Mouse (Mus musculus) midbrain, embryonic 13.5 days (tissue): Measurements from ENCODE around the gene Krba1. TPM values are rescaled to one million over a fixed set of nuclear protein-coding genes. Genes with fewer than 3 reads are reported as not detected.
A peak's percentile ranks its signal among the peaks of the same experiment; 100 is the strongest.

Source experiments
- ATAC-seq: fragments of 200-750 bp; cut with Nextera tagmentation; 2 replicates; pipeline ENCODE4 v1.8.0; 2017; ENCODE audit warnings: mild to moderate bottlenecking, moderate TSS enrichment, moderate library complexity
- H3K27ac ChIP-seq: fragments of 300-500 bp; sonication (generic); 2 replicates; pipeline ENCODE4 v1.5.1; 2015; ENCODE audit warnings: inconsistent platforms, mild to moderate bottlenecking, moderate library complexity
- H3K27me3 ChIP-seq: fragments of 300-500 bp; sonication (generic); 2 replicates; pipeline ENCODE4 v1.6.1; 2015; ENCODE audit warnings: mild to moderate bottlenecking, inconsistent platforms
- H3K36me3 ChIP-seq: fragments of 300-500 bp; sonication (generic); 2 replicates; pipeline ENCODE4 v1.6.1; 2015; ENCODE audit warnings: mild to moderate bottlenecking, inconsistent platforms
- H3K4me1 ChIP-seq: fragments of 300-500 bp; sonication (generic); replicated peaks from 2 replicates; pipeline ENCODE4 v1.6.1; 2015; ENCODE audit warnings: inconsistent platforms
- H3K4me2 ChIP-seq: fragments of 300-500 bp; sonication (generic); replicated peaks from 2 replicates; pipeline ENCODE4 v1.6.1; 2015; ENCODE audit warnings: moderate library complexity, mild to moderate bottlenecking, inconsistent platforms
- H3K4me3 ChIP-seq: fragments of 300-500 bp; sonication (generic); replicated peaks from 2 replicates; pipeline ENCODE4 v1.5.1; 2015; ENCODE audit warnings: mild to moderate bottlenecking, inconsistent platforms
- H3K9ac ChIP-seq: fragments of 300-500 bp; sonication (generic); replicated peaks from 2 replicates; pipeline ENCODE4 v1.6.1; 2015; ENCODE audit warnings: mild to moderate bottlenecking, inconsistent platforms
- H3K9me3 ChIP-seq: fragments of 300-500 bp; sonication (generic); 2 replicates; pipeline ENCODE4 v1.6.1; 2016; ENCODE audit warnings: mild to moderate bottlenecking, inconsistent platforms
- WGBS: fragments of 180-500 bp; shearing (Covaris S2); methylation state at CpG from one replicate; pipeline ENCODE4 v1.1.7; 2015; 5-methylcytosine and 5-hydroxymethylcytosine counted together
- polyA plus RNA-seq: library from polyadenylated mRNA; unstranded; fragments of >200 nt; fragmentation: Nextera tagmentation; extraction: Ambion mirVana; gene quantifications from 2 replicates; pipeline ENCODE4 v1.2.1, GENCODE M21; 2015

Krba1 gene
- polyA plus RNA-seq = 28.7 and 29.0 TPM in 2 replicates

DNA sequence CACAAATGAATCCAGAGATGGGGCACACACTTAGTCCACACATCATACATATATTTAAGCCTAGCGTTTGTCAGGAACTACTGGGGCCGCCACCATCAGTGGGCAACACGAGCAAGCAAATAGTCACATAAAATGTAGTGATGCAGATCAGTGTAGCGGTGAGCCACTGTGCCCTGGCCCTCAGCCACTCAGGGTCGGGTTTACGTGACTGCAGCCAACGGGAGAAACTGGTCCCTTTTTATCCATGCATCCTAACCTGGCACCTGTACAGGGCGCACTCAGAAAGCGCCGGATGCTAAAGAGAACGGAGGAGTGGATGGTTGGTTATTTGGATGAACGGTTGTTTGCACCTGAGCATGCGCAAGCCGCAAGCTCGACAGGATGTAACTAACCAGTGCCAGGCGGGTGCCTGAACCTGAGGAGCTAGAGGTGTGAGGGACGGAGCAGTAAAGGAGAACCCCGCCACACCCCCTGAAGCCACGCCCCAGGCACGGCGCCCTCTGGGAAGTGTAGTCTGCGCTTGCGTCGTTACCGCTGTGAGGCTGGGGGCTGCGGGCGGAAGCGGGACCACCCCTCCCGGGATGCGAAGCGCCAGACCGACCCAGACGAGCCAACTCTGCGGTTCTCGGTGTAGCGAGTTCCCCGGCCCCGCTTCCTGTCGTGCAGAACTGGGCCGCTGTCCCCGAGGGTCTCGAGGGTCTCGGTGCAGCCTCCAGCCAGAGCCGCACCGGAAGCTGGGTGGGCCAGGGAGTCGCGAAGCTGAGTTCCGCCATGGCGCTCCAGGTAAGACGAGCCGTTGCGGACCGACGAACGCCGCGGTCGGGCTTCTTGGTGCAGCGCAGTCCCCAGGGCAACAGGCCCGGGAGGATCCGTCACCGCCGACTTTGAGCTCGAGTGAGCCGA, at the start of gene Krba1:
Krba1 (plus strand) TSS at position 482 of the 903 bp plus-strand sequence.
- peak within 1 kb of the TSS; percentile 84 for H3K27ac ChIP-seq
- 2% methylated on average over 65 of the region's 65 CpGs for WGBS
- peaks cover 34% of the 10 kb centered on the region for H3K4me1 ChIP-seq
- H3K4me3 ChIP-seq = peak within 1 kb of the TSS; percentile 84
- no peaks in the 10 kb centered on the region for H3K27me3 ChIP-seq
- no peaks in the 10 kb centered on the region for H3K9me3 ChIP-seq
- peak within 1 kb of the TSS; percentile 84 for H3K4me2 ChIP-seq
- peak within 1 kb of the TSS; percentile 89 for H3K9ac ChIP-seq
- no peaks in the 10 kb centered on the region for H3K36me3 ChIP-seq
- ATAC-seq = peak; percentile 99

DNA sequence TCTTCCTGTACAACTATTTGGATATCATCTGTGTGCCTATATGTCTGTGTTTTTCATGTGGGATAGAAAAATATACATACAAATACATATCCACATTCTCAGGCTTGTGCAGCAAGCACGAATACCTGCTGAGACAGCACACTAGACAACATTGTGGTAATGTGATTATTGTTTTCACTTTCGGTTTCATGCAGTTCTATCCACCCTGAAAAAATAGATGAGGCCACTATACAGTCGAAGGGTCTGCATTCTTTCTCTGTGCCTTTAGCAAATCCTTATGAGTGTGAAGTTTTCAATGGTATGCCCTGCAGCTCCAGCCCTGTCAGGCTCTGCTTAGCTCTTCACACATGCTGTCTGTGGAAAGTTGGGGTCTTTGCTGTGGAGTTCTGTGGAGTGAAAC, 36.5 kb upstream of the Krba1 start:
- no peak for ATAC-seq
- Histone ChIP-seq H3K4me2 (no peak overlapping the region), H3K36me3 (no peaks in the 10 kb centered on the region), H3K4me3 (no peak overlapping the region), H3K9ac (no peak overlapping the region), H3K27me3 (no peaks in the 10 kb centered on the region), H3K4me1 (no peaks in the 10 kb centered on the region), H3K27ac (no peak overlapping the region), H3K9me3 (no peaks in the 10 kb centered on the region)
- 73% methylated on average over 3 of the region's 3 CpGs for WGBS

DNA sequence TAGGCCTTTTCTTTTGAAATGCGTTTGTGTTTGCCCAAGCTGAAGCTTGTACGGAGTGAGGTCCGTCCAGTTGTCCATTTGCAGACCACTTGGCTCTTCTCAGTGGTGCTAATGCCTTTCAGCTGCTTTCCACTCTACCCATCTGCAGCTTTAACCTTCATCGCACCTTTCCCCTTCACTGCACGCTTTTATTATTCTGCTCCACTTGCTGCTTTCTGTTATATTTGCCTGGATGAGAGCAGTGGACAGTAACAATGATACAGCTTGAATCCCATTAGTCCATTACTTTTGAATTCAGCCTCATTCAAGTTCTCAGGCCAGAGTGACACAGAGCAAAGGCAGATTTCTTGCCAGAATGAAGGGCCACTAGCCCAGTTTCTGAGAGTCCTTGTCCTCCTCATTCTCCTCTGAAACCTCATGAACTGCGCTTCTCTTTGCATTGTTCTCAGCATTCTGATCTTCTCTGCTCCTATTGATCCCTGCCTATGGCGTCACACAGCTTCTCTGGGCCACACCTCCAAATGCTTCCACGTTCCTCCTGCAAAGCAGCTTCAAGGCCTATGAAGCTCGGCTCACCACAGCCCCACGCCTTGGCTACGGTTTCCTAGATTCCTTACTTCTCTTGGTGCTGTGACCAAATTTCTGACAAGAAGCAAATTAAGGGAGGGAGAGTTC, 28.9 kb upstream of the Krba1 start:
- ATAC-seq = peak; percentile 24; the same call in 1 of the 2 replicates
- H3K27me3 ChIP-seq = no peaks in the 10 kb centered on the region
- H3K36me3 ChIP-seq = no peaks in the 10 kb centered on the region
- no peaks in the 10 kb centered on the region for H3K9me3 ChIP-seq
- no peak overlapping the region for H3K27ac ChIP-seq
- H3K4me3 ChIP-seq = no peak overlapping the region
- H3K4me1 ChIP-seq = no peaks in the 10 kb centered on the region
- no peak overlapping the region for H3K4me2 ChIP-seq
- H3K9ac ChIP-seq = no peak overlapping the region
- 38% methylated on average over 11 of the region's 11 CpGs for WGBS

DNA sequence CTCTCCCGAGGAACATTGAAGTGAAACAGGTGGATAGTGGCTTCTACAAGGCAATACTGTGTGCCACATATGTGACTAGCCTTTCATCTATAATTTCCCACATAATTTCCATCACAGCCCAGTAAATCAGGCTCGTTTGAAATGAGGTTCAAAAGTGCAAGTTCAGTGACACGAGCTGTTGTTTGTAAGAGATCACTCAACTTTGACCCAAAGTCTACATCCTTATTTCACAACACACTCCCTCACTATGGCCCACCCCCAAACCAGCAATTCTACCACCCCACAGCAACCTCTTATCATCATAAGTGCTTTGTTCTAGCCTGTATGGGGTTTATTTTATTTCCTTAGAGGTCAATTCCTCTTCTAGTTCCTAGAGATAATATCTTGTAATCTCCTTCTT, 7.2 kb upstream of the Krba1 start:
- H3K27ac ChIP-seq = no peak overlapping the region
- 76% methylated on average over 3 of the region's 3 CpGs for WGBS
- no peak for ATAC-seq
- no peak overlapping the region for H3K9ac ChIP-seq
- H3K4me3 ChIP-seq = no peak overlapping the region
- H3K36me3 ChIP-seq = no peaks in the 10 kb centered on the region
- 0 out of 2 replicates have a peak, but pooled peaks cover 6% of the 10 kb centered on the region for H3K9me3 ChIP-seq
- H3K4me2 ChIP-seq = no peak overlapping the region
- no peaks in the 10 kb centered on the region for H3K4me1 ChIP-seq
- H3K27me3 ChIP-seq = no peaks in the 10 kb centered on the region

DNA sequence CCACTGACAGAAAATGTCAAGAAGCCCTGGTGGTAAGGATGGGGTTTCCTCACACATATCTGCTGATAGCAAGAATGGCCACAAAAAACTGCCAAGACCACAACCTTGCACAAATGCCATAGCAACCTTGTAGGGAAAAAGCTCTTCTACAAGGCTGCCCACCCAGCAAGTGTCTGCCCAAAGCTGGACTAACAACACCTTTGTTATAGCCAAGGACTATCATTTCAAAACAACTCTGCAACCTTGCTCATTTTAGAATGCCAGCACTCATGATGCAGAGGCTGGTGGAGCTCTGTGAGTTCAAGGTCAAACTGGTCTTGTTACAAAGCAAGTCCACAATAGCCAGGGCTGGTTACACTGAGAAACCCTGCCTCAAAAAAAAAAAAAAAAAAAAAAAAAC, 1.6 kb upstream of the Krba1 start:
- H3K27me3 ChIP-seq = no peaks in the 10 kb centered on the region
- no peaks in the 10 kb centered on the region for H3K9me3 ChIP-seq
- H3K9ac ChIP-seq = no peak overlapping the region
- no peak overlapping the region for H3K4me3 ChIP-seq
- no peak overlapping the region for H3K4me2 ChIP-seq
- no peak overlapping the region for H3K27ac ChIP-seq
- H3K4me1 ChIP-seq = peaks cover 32% of the 10 kb centered on the region
- no peaks in the 10 kb centered on the region for H3K36me3 ChIP-seq
- ATAC-seq = no peak

DNA sequence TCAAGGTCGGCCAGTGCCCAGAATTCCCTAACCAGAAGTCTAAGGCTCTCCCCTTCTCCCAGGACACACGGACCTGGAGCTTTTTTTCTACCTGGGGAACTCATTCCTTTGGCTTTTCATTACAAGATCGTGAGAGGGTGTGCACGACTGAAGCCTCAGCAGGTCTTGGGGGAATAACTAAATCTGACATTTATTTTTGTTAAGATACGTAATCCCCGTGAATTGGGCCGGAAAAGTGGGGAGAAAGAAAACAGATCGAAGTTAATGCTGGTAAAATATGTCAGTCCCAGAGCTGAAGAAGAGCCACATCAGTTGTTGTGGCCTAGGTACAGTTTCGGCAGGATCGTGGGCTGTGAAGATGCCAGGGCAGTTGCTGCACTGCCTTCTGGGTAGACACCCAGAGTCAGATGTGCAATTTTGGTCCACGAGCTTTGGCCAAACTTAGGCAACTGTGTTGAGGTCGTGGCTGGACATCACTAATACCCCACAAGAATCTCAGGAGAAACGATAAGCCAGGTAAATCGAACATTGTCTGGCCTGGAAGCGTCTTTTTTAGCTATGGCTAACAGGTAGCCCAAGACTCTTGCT, 716 bp downstream of the Krba1 start:
- no peaks in the 10 kb centered on the region for H3K27me3 ChIP-seq
- no peak for ATAC-seq
- H3K9me3 ChIP-seq = no peaks in the 10 kb centered on the region
- peak overlapping the region; percentile 84 for H3K27ac ChIP-seq
- no peaks in the 10 kb centered on the region for H3K36me3 ChIP-seq
- peak overlapping the region; percentile 84 for H3K4me2 ChIP-seq
- H3K9ac ChIP-seq = peak overlapping the region; percentile 89
- 33% methylated on average over 15 of the region's 15 CpGs for WGBS
- H3K4me1 ChIP-seq = peaks cover 37% of the 10 kb centered on the region
- H3K4me3 ChIP-seq = peak overlapping the region; percentile 84

DNA sequence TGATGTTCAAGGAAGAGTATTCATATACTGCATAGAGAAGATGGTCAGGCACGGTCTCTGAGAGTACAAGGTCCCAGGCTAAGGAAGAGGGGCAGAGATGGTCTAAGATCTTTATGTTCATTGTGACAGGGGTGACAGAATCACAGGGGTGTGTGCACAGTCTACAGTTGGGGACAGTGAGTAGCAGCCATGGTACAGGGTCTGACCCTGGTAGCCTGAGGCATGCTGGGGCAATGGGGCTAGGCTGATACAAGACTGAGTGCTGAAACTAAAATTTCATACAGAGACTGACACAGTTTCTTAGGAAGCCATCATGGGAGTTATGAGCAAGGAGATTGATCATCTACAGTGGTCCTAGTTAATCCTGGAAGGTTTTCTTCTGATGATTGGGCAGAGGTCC, 1.3 kb downstream of the Krba1 start:
- WGBS = 100% methylated on average over 1 of the region's 1 CpGs
- Histone ChIP-seq H3K27me3 (no peaks in the 10 kb centered on the region), H3K9ac (peak overlapping the region; percentile 89), H3K4me3 (peak overlapping the region; percentile 84), H3K27ac (no peak overlapping the region), H3K4me2 (peak overlapping the region; percentile 84), H3K4me1 (peaks cover 39% of the 10 kb centered on the region), H3K36me3 (no peaks in the 10 kb centered on the region), H3K9me3 (no peaks in the 10 kb centered on the region)
- no peak for ATAC-seq

DNA sequence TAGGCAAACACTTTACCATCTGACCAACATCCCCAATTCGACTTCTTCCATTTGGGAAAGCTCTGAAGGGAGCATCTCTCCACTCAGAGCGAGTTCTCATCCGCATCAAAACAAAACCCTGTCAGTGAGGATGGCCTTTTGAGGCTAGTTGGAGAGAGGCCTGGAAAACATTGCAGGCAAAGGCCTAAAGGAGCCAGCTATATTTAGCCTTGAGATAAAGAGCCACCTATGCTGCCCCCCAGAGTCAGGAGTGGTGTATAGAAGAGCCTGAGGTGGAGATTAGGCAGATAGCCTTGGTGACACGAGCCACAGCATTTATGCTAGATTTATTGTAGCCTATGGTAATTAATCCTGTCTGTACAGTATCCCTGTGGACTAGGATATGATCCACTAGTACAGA, 1.9 kb downstream of the Krba1 start:
- Histone ChIP-seq H3K27ac (no peak overlapping the region), H3K4me2 (peak overlapping the region; percentile 84), H3K4me1 (peaks cover 39% of the 10 kb centered on the region), H3K27me3 (no peaks in the 10 kb centered on the region), H3K9ac (peak overlapping the region; percentile 89), H3K4me3 (no peak overlapping the region), H3K9me3 (no peaks in the 10 kb centered on the region), H3K36me3 (no peaks in the 10 kb centered on the region)
- no peak for ATAC-seq
- 66% methylated on average over 4 of the region's 4 CpGs for WGBS

DNA sequence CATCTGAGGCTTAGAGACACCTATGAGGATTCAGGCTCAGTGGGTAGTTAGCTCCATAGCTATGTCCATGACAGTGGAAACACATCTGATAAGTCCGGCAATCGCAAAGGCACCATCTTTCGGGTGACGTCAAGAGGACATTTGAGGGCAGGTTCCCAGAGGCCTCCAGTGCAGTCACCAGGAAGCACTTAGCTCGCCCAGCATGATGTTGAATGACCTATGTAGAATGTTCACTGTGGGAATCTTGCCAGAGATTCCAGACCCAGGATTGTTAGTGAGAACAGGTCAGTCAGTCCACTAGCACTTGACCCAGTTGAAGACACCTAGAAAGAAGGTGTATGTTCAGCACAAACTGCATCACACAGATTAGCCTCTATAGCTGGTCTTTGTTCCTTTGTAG, 4.5 kb downstream of the Krba1 start:
- no peaks in the 10 kb centered on the region for H3K9me3 ChIP-seq
- ATAC-seq = no peak
- peaks cover 19% of the 10 kb centered on the region for H3K36me3 ChIP-seq
- H3K27me3 ChIP-seq = no peaks in the 10 kb centered on the region
- 95% methylated on average over 5 of the region's 5 CpGs for WGBS
- H3K4me2 ChIP-seq = no peak overlapping the region
- H3K4me3 ChIP-seq = no peak overlapping the region
- H3K27ac ChIP-seq = no peak overlapping the region
- no peak overlapping the region for H3K9ac ChIP-seq
- H3K4me1 ChIP-seq = peaks cover 37% of the 10 kb centered on the region

DNA sequence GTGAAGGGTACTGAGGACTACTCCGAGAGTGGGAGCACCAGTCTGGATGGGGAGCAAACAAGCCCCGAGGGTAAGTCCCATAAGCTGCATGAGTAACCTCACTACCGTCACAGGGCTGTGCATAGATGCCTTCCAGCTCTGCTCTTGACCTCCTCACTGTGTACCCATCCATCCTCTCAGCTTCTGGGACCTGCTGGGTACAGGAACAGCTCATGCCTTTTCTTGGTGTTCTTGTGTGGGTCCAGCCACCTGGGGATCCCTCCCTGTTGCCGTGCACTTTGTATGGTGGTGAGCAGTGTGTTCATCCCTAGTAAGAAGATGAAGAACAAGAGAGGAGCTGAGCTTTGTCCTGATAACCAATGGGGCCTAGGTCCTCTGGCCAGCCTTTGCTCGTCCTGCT, 8.7 kb downstream of the Krba1 start:
- Histone ChIP-seq H3K27ac (no peak overlapping the region), H3K27me3 (no peaks in the 10 kb centered on the region), H3K4me1 (peaks cover 7% of the 10 kb centered on the region; the same call in 1 of the 2 replicates), H3K36me3 (peaks cover 60% of the 10 kb centered on the region), H3K4me2 (no peak overlapping the region), H3K9me3 (no peaks in the 10 kb centered on the region), H3K9ac (no peak overlapping the region), H3K4me3 (no peak overlapping the region)
- WGBS = 94% methylated on average over 5 of the region's 5 CpGs
- no peak for ATAC-seq

DNA sequence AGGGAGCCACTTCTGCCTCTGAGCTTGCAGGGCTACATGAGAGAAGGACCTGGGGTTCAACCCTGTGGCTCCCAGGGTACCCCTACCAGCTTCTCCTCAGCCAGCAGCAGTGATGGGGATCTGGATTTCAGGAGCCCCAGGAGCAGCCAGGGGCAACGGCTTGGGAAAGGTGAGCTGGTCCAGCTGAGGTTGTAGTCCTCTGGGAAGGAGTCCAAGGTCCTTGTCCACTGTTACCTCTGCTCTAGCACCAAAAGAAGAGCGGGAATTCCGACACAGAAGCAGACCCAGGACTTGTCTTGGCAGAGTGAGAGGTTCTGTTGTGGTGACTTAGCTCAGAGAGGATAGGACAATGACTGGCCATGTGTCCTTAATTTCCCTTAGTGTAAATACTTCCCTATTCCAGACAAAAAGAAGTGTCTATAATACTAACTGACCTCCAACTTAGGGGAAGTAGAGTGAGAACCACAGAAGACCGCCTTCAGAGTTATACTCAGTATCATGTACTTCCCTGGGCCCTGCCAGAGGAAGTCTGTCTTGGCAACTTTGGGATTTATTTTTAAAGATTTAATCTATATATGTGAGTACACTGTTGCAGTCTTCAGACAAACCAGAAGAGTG, 14.4 kb downstream of the Krba1 start:
- no peaks in the 10 kb centered on the region for H3K9me3 ChIP-seq
- WGBS = 93% methylated on average over 4 of the region's 4 CpGs
- H3K4me2 ChIP-seq = no peak overlapping the region
- no peaks in the 10 kb centered on the region for H3K27me3 ChIP-seq
- peaks cover 99% of the 10 kb centered on the region for H3K36me3 ChIP-seq
- H3K4me3 ChIP-seq = no peak overlapping the region
- no peak overlapping the region for H3K9ac ChIP-seq
- no peaks in the 10 kb centered on the region for H3K4me1 ChIP-seq
- ATAC-seq = no peak
- no peak overlapping the region for H3K27ac ChIP-seq

DNA sequence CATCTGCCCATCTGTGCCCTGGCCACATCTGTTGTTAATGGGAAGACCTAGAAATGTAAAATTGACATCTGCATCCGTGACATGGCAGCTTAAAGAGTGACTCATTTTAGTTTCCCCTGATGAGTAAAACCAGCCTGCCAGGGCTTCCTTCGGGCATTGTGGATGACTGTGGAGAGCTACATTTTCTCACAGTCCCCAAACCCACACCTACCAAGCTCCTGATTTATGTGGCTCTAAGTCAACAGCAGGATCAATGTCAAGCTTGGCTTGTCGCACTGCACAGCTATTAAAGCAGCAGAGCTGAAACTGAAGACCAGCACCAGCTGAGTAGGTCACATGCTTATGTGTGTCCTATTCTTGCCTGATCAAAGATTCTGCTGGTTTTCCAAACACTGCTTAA, 15.2 kb downstream of the Krba1 start:
- Histone ChIP-seq H3K4me3 (no peak overlapping the region), H3K27ac (no peak overlapping the region), H3K9me3 (no peaks in the 10 kb centered on the region), H3K4me2 (no peak overlapping the region), H3K36me3 (peaks cover 99% of the 10 kb centered on the region), H3K4me1 (no peaks in the 10 kb centered on the region), H3K27me3 (no peaks in the 10 kb centered on the region), H3K9ac (no peak overlapping the region)
- ATAC-seq = no peak
- 78% methylated on average over 3 of the region's 3 CpGs for WGBS
